Comparison of ENCODE assay signal across 1 mouse cellular context in genomic region chr8:123065214-123066100, GRCm38 (mm10).
TF ChIP-seq lines count a peak whose summit lies in the region.

No protein-coding gene starts in this region.

TF ChIP-seq in MEL, 35 proteins besides CTCF, POLR2A, EP300 and RAD21 (continued from another document):
- TF ChIP-seq SMC3 (IDR thresholded peaks at IDR 0.05; ENCODE audit: low read depth, low read length) (peak; percentile 41; the same call in 1 of the 2 replicates), ELF1 (IDR thresholded peaks at IDR 0.05; ENCODE audit: low read depth, low read length) (peak; percentile 62), MXI1 (IDR thresholded peaks at IDR 0.05; ENCODE audit: low read depth, low read length) (peak; percentile 88), ZC3H11A (IDR thresholded peaks at IDR 0.05; ENCODE audit: low read depth, low read length) (no peak), NRF1 (IDR thresholded peaks at IDR 0.05; ENCODE audit: insufficient read depth, low read depth, low read length, poor library complexity, severe bottlenecking) (peak; percentile 95), GABPA (IDR thresholded peaks at IDR 0.05; ENCODE audit: low read depth, low read length) (no peak), TBP (IDR thresholded peaks at IDR 0.05; ENCODE audit: low read depth, low read length) (peak; percentile 77), POLR2AphosphoS2 (IDR thresholded peaks at IDR 0.05; ENCODE audit: low read length) (peak; percentile 90), ETS1 (IDR thresholded peaks at IDR 0.05; ENCODE audit: low read depth, low read length) (peak; percentile 23; the same call in 1 of the 2 replicates), KAT2A (conservative IDR thresholded peaks at IDR 0.05; ENCODE audit: low read depth, low read length) (peak; percentile 68; the same call in 1 of the 2 replicates), POLR2AphosphoS5 (IDR thresholded peaks at IDR 0.05; ENCODE audit: borderline replicate concordance, low read depth, low read length) (no peak), SIN3A (IDR thresholded peaks at IDR 0.05; ENCODE audit: low read length) (peak; percentile 78), HCFC1 (IDR thresholded peaks at IDR 0.05; ENCODE audit: low read depth, low read length) (peak; percentile 87), MAX (IDR thresholded peaks at IDR 0.05; ENCODE audit: low read length) (peak; percentile 73), NELFE (IDR thresholded peaks at IDR 0.05; ENCODE audit: low read depth, low read length) (peak; percentile 96)
